Mouse (Mus musculus): ENCODE data around the gene Nploc4. TPM values are rescaled to one million over a fixed set of nuclear protein-coding genes. Genes with fewer than 3 reads are reported as not detected.
"Not testable (repeated sequence)": the region's sequence is repeated elsewhere in the genome, so short reads cannot be mapped to it uniquely, and the experiment has no call there.

Gene Nploc4
- polyA plus RNA-seq, 1 experiment from 2014 or later, result 49.6 TPM

GRCm38 (mm10) chr11:120423569-120424295 is 13.8 kb downstream of the Nploc4 start:
- Histone ChIP-seq H3K27ac (peak overlapping the region; percentile 47; the same call in 1 of the 2 replicates), H3K27me3 (ENCODE audit: insufficient read depth, poor library complexity, severe bottlenecking) (no peaks in the 10 kb centered on the region), H3K36me3 (peaks cover 90% of the 10 kb centered on the region), H3K9me3 (no peaks in the 10 kb centered on the region), H3K4me3 (no peak overlapping the region), H3K4me1 (0 out of 2 replicates have a peak, but pooled peaks cover 5% of the 10 kb centered on the region)
- 74% methylated on average over 9 of the region's 9 CpGs for WGBS
- no peak for DNase-seq (ENCODE audit: low spot score)

DNA sequence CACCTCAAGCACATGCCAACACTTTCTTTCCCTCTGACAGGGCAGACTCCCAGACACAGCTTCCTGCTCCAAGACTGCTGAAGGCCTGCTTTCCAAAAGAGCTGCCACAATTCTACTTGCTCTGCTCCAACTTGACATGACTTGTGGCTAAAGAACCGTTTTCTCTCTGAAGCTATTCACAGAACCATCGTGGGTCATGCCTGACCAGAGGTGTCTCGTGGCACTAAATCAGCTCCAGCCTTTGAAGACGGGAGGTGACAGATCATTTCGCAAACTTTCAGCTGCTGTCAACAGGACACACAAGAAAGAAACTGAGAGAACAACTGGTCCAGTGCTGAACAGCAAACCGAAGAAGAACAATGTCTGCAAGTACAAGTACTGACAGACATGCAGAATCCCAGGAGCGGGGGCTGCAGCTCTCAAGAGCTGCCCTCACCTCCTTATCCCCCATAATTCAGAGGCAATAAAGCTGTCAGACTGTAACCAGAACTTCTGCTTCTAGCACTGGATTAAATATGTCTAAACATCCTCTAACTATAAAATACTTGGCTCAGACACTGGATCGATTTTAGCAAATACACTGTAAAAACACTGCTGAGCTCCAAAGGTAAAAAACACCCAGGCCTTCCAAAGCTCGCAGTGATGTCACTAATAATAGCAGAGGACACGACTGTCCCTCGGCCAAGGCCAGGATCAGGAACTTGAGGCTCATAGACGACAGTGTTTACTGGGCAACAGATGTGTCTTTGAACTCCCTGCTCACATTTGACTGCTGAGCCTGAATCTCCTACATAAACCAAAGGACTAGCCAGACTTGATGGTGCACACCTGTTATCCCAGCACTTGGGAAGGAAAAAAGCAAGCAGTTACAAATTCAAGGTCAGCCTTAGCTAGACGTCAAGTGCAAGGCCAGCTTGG is 14.6 kb downstream of the Nploc4 start:
- no peaks in the 10 kb centered on the region for H3K9me3 ChIP-seq
- peak overlapping the region; percentile 47; the same call in 1 of the 2 replicates for H3K27ac ChIP-seq
- peaks cover 90% of the 10 kb centered on the region for H3K36me3 ChIP-seq
- 0 out of 2 replicates have a peak, but pooled peaks cover 5% of the 10 kb centered on the region for H3K4me1 ChIP-seq
- whole genome bisulfite sequencing, result 83% methylated on average over 13 of the region's 13 CpGs
- no peak overlapping the region for H3K4me3 ChIP-seq
- no peaks in the 10 kb centered on the region for H3K27me3 ChIP-seq (ENCODE audit: insufficient read depth, poor library complexity, severe bottlenecking)
- no peak for DNase-seq (ENCODE audit: low spot score)

DNA sequence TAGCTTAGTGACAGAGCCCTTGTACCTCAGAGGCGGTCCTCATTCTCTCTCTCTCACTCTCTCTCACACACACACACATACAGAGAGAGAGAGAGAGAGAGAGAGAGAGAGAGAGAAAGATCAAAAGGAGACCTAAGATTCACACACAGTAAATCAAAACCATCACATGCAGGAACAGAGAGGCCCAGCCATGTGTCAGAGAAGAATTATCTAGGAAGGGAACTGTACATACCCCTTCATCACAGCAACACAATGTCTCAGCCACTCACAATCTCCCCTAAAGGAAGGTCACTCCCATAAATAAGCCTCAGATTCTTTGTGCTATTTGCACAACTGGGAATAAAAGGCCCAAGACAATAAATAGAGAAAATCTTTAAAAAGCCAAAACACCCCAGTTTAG is 18.9 kb downstream of the Nploc4 start:
- Histone ChIP-seq H3K36me3 (peaks cover 96% of the 10 kb centered on the region), H3K4me1 (0 out of 2 replicates have a peak, but pooled peaks cover 4% of the 10 kb centered on the region), H3K27me3 (ENCODE audit: insufficient read depth, poor library complexity, severe bottlenecking) (no peaks in the 10 kb centered on the region), H3K27ac (no peak overlapping the region), H3K4me3 (no peak overlapping the region), H3K9me3 (no peaks in the 10 kb centered on the region)
- no peak for DNase-seq (ENCODE audit: low spot score)
- 95% methylated on average over 1 of the region's 1 CpGs for WGBS

DNA sequence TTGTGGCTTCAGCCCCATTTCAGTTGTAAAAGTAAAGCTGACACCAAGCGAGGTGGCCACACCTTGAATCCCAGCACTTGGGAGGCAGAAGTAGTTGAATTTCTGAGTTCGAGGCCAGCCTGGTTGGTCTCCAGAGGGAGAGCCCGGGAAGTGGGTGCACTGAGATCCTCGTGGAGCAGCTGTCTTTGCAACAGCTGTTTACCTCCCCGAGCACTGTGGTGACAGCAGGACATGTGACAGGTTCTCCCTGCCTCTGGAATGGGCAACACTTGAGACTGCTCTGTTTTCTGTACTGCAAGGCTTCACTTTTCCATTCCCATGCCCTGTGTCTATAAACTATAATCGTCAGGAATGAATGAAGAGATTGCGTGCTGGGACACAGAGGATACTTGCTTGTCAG is 19.7 kb downstream of the Nploc4 start:
- no peak overlapping the region for H3K27ac ChIP-seq
- H3K9me3 ChIP-seq, result no peaks in the 10 kb centered on the region
- no peaks in the 10 kb centered on the region for H3K4me1 ChIP-seq
- DNase-seq (ENCODE audit: low spot score), result no peak
- whole genome bisulfite sequencing, result 88% methylated on average over 7 of the region's 7 CpGs
- H3K4me3 ChIP-seq, result no peak overlapping the region
- H3K27me3 ChIP-seq (ENCODE audit: insufficient read depth, poor library complexity, severe bottlenecking), result no peaks in the 10 kb centered on the region
- peaks cover 96% of the 10 kb centered on the region for H3K36me3 ChIP-seq

DNA sequence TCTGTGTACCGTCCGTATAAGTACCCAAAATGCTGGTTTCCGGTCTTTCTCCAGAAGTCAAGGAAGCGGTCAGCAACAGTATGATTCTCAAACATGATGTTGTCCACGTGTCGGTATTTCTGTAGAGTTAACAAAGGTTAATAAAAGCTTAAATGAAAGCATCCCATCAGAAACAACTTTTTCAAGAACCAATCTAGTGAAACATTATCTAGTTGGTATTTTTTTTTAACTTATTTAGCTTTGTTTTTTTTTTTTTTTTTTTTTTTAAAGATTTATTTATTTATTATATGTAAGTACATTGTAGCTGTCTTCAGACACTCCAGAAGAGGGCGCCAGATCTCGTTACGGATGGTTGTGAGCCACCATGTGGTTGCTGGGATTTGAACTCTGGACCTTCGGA is 23.9 kb downstream of the Nploc4 start:
- not testable (repeated sequence) for H3K4me3 ChIP-seq; H3K4me1 ChIP-seq; H3K9me3 ChIP-seq; H3K27me3 ChIP-seq (ENCODE audit: insufficient read depth, poor library complexity, severe bottlenecking); DNase-seq (ENCODE audit: low spot score); H3K27ac ChIP-seq
- H3K36me3 ChIP-seq, result peaks cover 97% of the 10 kb centered on the region
- 93% methylated on average over 9 of the region's 10 CpGs for WGBS

GRCm38 (mm10) chr11:120406445-120406844 is 31.1 kb downstream of the Nploc4 start:
- no peaks in the 10 kb centered on the region for H3K27me3 ChIP-seq (ENCODE audit: insufficient read depth, poor library complexity, severe bottlenecking)
- no peaks in the 10 kb centered on the region for H3K9me3 ChIP-seq
- no peak overlapping the region for H3K4me3 ChIP-seq
- H3K27ac ChIP-seq, result no peak overlapping the region
- DNase-seq (ENCODE audit: low spot score), result no peak
- WGBS, result 71% methylated on average over 1 of the region's 1 CpGs
- H3K4me1 ChIP-seq, result no peaks in the 10 kb centered on the region
- H3K36me3 ChIP-seq, result peaks cover 97% of the 10 kb centered on the region

- Histone ChIP-seq H3K36me3 (peaks cover 97% of the 10 kb centered on the region), H3K27ac (no peak overlapping the region)
- WGBS, result 86% methylated on average over 3 of the region's 3 CpGs
Measured at GRCm38 (mm10) chr11:120405867-120406266, 31.6 kb downstream of the Nploc4 start.

GRCm38 (mm10) chr11:120404814-120405213 is 32.7 kb downstream of the Nploc4 start:
- Histone ChIP-seq H3K4me3 (no peak overlapping the region), H3K9me3 (no peaks in the 10 kb centered on the region), H3K27me3 (ENCODE audit: insufficient read depth, poor library complexity, severe bottlenecking) (no peaks in the 10 kb centered on the region), H3K27ac (no peak overlapping the region), H3K36me3 (peaks cover 97% of the 10 kb centered on the region), H3K4me1 (no peaks in the 10 kb centered on the region)
- 96% methylated on average over 1 of the region's 1 CpGs for WGBS
- DNase-seq (ENCODE audit: low spot score), result no peak

More at GRCm38 (mm10) chr11:120405867-120406266, 31.6 kb downstream of the Nploc4 start:
- no peaks in the 10 kb centered on the region for H3K4me1 ChIP-seq
- peak; percentile 84 for DNase-seq (ENCODE audit: low spot score)
- no peaks in the 10 kb centered on the region for H3K27me3 ChIP-seq (ENCODE audit: insufficient read depth, poor library complexity, severe bottlenecking)
- H3K9me3 ChIP-seq, result no peaks in the 10 kb centered on the region
- H3K4me3 ChIP-seq, result no peak overlapping the region

DNA sequence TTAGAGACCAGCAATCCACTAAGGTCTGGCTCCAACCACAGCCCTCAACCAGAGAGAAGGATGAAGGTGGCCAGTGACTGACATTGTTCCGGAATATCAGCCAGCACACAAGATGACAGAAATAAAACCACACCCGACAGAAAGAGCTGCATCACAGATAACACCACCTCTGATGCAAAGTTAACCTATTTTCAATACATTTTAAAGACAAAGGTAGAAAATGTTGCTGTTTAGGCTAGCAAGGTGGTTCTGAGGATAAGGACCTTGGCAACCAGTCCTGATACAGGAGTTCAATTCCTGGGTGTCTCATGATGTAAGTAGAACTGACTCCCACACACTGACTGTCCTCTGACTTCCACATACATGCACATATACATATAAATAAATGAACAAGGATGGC is 38.2 kb downstream of the Nploc4 start:
- DNase-seq (ENCODE audit: low spot score), result no peak
- no peak overlapping the region for H3K27ac ChIP-seq
- WGBS, result 84% methylated on average over 2 of the region's 2 CpGs
- no peaks in the 10 kb centered on the region for H3K9me3 ChIP-seq
- H3K36me3 ChIP-seq, result peaks cover 93% of the 10 kb centered on the region
- no peaks in the 10 kb centered on the region for H3K4me1 ChIP-seq
- no peak overlapping the region for H3K4me3 ChIP-seq
- no peaks in the 10 kb centered on the region for H3K27me3 ChIP-seq (ENCODE audit: insufficient read depth, poor library complexity, severe bottlenecking)

DNA sequence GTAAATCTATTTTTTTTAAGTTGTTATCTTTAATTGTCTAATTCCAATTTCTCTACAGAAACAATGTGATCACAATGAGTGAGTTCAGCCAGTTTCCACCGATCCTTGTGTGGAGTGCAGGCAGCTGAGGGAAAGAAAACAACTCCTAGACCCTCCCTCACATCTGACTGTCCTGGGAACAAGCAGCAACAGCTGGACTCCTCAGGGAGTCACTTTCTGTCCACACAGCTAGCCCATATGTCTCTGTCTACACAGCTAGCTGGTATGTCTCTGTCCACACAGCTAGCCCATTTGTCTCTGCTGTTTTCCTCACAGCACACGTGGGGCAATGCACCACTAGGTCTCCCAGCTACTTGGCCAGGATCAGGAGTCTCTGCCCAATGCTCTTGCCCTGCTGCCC is 39.9 kb downstream of the Nploc4 start:
- Histone ChIP-seq H3K9me3 (no peaks in the 10 kb centered on the region), H3K27me3 (ENCODE audit: insufficient read depth, poor library complexity, severe bottlenecking) (no peaks in the 10 kb centered on the region), H3K27ac (no peak overlapping the region), H3K36me3 (peaks cover 92% of the 10 kb centered on the region), H3K4me3 (no peak overlapping the region), H3K4me1 (no peaks in the 10 kb centered on the region)
- WGBS, result 85% methylated on average over 2 of the region's 2 CpGs
- DNase-seq (ENCODE audit: low spot score), result no peak

- Histone ChIP-seq H3K9me3 (no peaks in the 10 kb centered on the region), H3K4me1 (no peaks in the 10 kb centered on the region), H3K4me3 (no peak overlapping the region), H3K27me3 (ENCODE audit: insufficient read depth, poor library complexity, severe bottlenecking) (no peaks in the 10 kb centered on the region), H3K36me3 (peaks cover 85% of the 10 kb centered on the region), H3K27ac (no peak overlapping the region)
- 88% methylated on average over 4 of the region's 4 CpGs for WGBS
- no peak for DNase-seq (ENCODE audit: low spot score)
Measured at GRCm38 (mm10) chr11:120395661-120396060, 41.8 kb downstream of the Nploc4 start.

- H3K9me3 ChIP-seq, result no peaks in the 10 kb centered on the region
- no peaks in the 10 kb centered on the region for H3K27me3 ChIP-seq (ENCODE audit: insufficient read depth, poor library complexity, severe bottlenecking)
- DNase-seq (ENCODE audit: low spot score), result no peak
- H3K36me3 ChIP-seq, result peaks cover 72% of the 10 kb centered on the region
- WGBS, result 91% methylated on average over 9 of the region's 9 CpGs
- peak overlapping the region; percentile 9; the same call in 1 of the 2 replicates for H3K27ac ChIP-seq
- H3K4me1 ChIP-seq, result peaks cover 16% of the 10 kb centered on the region; the same call in 1 of the 2 replicates
- H3K4me3 ChIP-seq, result no peak overlapping the region
Measured at GRCm38 (mm10) chr11:120388580-120388979, 48.9 kb downstream of the Nploc4 start.

- no peak for DNase-seq (ENCODE audit: low spot score)
- H3K27me3 ChIP-seq (ENCODE audit: insufficient read depth, poor library complexity, severe bottlenecking), result no peaks in the 10 kb centered on the region
- H3K4me3 ChIP-seq, result no peak overlapping the region
- peaks cover 21% of the 10 kb centered on the region for H3K4me1 ChIP-seq
- WGBS, result 55% methylated on average over 2 of the region's 2 CpGs
- peaks cover 72% of the 10 kb centered on the region for H3K36me3 ChIP-seq
- no peaks in the 10 kb centered on the region for H3K9me3 ChIP-seq
- peak overlapping the region; percentile 74 for H3K27ac ChIP-seq
Measured at GRCm38 (mm10) chr11:120387157-120387556, 50.4 kb downstream of the Nploc4 start.

Data from heart, embryonic 10.5 days (tissue).